Mouse (Mus musculus) lung, postnatal 0 days (tissue): ENCODE results near the gene Fam189a2.

Source experiments
- CTCF ChIP-seq: IDR thresholded peaks from 2 replicates; pipeline ENCODE4 v1.5.1; 2016; ENCODE audit warnings: antibody characterized with exemption, mild to moderate bottlenecking
- EP300 ChIP-seq: IDR thresholded peaks from 2 replicates; pipeline ENCODE4 v1.6.1; 2016; ENCODE audit warnings: antibody characterized with exemption, mild to moderate bottlenecking, control low read depth

GRCm38 (mm10) chr19:24054265-24054664, 23.4 kb upstream of the Fam189a2 start:
- no peak for TF ChIP-seq EP300
- TF ChIP-seq CTCF: no peak
